Mouse (Mus musculus): Measurements from ENCODE around the gene Ggt6. TPM values are rescaled to one million over a fixed set of nuclear protein-coding genes. Genes with fewer than 3 reads are reported as not detected.

The Ggt6 gene
- polyA plus RNA-seq, 1 experiment = 7.0 TPM

GRCm38 (mm10) chr11:72408451-72409170 lies 26.7 kb upstream of the Ggt6 start:
- TF ChIP-seq POLR2A (IDR thresholded peaks at IDR 0.05; ENCODE audit: borderline replicate concordance, extremely low read depth, low read depth, low read length) = no peak
- TF ChIP-seq CTCF (IDR thresholded peaks at IDR 0.05; ENCODE audit: insufficient read depth, low read length) = no peak
- DNase-seq = no peak
- peaks cover 2% of the 10 kb centered on the region; the same call in 1 of the 2 replicates for H3K4me1 ChIP-seq (ENCODE audit: control insufficient read depth, insufficient read depth, low read length)
- WGBS = 59% methylated on average over 9 of the region's 9 CpGs
- H3K4me3 ChIP-seq (replicated peaks; ENCODE audit: extremely low read depth, low read depth, low read length) = peak overlapping the region; percentile 37

DNA sequence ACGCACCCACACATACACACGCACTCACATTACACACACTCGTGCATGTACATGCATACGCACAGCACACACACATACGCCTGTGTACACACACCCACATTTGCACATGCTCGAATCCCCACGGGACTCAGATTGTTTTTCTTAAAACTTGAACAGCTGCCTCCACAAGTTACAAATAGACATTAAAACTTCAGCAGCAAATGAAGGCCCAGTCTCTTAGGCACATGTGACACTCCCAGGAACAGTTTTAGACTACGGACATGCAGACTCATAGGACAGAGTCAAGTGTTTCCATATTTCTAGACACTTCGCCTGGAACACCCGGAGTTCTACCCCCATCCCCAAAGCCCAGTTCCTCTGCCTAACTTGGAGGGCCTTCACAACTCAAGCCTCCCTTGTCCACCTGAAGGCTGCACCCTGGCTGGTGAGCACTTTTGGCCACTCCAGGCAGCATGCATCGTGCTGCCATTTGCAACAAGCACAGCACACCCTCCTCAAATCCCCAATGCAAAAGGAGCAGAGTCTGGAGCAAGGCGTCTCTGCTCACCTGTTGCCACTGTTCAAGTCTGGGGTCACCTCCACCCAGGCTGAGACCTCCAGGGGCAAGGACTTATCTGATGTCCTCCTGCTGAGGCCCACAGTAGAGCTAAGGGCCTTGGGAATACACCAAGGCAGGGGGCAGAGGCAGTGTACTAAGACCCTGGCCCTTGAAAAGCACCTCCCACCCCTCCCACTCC lies 25.5 kb upstream of the Ggt6 start:
- Histone ChIP-seq H3K4me1 (ENCODE audit: control insufficient read depth, insufficient read depth, low read length) (peaks cover 2% of the 10 kb centered on the region; the same call in 1 of the 2 replicates), H3K4me3 (replicated peaks; ENCODE audit: extremely low read depth, low read depth, low read length) (peak overlapping the region; percentile 47)
- TF ChIP-seq POLR2A (IDR thresholded peaks at IDR 0.05; ENCODE audit: borderline replicate concordance, extremely low read depth, low read depth, low read length) = no peak
- DNase-seq = no peak
- 59% methylated on average over 12 of the region's 12 CpGs for WGBS

DNA sequence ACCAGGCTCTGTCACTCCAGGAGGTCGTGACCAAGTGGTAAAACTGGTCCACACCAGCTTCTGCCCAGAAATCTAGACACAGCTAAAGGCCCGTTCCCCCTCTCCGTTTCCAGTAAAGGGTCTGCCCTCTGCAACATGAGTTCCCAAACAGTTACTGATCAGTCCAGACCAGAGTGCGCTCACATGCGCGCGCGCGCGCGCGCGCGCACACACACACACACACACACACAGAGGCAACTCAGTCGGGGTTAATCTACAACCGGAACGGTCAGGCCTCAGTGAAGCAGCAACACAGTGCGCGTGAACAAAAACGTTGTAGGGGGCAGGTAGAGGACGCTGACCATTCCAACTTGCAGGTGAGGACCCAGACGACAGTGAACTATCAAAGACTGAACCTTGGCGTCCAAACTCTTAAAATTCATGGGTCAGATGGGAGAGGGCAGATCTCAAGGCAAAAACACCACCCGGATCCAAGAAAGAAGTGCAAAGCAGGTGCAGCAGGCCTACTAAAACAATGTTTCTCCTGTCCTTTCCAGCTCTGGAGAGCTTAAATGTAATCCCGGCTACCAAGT lies 24.7 kb upstream of the Ggt6 start:
- peak overlapping the region; percentile 83 for H3K4me3 ChIP-seq (replicated peaks; ENCODE audit: extremely low read depth, low read depth, low read length)

DNA sequence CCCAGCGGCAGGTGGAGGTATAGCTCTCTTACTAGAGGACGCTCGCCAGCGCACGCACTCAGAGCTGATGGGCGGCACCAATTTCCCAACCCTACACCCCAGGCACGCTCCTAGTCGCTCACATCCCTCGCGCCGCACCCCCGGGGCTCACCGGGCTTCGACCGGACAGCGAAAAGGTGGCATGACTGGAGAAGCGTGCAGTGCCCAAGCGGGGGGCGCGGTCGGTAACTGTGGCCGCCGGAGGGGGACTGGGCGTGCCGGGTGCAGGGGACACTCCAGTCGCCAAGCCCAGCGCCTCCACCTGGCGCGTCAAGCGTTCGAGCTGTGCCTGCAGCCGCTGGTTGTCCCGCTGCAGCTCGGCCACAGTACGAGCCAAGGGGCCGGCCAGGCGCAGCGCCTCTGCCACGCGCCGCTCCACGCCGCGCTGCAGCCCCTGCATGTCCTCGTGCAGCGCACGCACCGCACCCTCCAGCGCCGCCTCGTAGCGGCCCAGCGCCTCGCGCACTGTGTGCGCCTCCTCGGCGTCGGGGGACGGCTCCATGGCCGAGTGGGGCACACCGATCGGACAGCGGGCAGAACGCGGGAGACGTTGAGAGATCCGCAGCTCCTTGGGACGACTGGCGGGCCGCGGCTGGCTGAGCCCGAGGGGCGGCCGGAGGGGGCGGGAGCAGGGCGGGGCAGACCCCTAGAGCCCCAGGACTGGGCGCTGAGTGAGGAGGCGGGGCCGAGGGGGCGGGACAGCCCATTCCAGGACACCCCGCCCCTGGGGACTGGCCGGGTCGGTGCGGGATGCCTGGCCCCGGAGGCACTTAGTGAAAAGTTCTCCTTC lies 24.0 kb upstream of the Ggt6 start, which contains the start of gene Smtnl2:
Gene Smtnl2, minus strand, starts transcription at position 621 of the 829 bp plus-strand sequence.
- peak; percentile 79 for DNase-seq
- under 1% methylated on average over 85 of the region's 86 CpGs for WGBS
- TF ChIP-seq POLR2A (IDR thresholded peaks at IDR 0.05; ENCODE audit: borderline replicate concordance, extremely low read depth, low read depth, low read length) (peak; percentile 79; the same call in 1 of the 2 replicates), CTCF (IDR thresholded peaks at IDR 0.05; ENCODE audit: insufficient read depth, low read length) (no peak)
- peaks cover 2% of the 10 kb centered on the region; the same call in 1 of the 2 replicates for H3K4me1 ChIP-seq (ENCODE audit: control insufficient read depth, insufficient read depth, low read length)
- peak within 1 kb of the TSS; percentile 83 for H3K4me3 ChIP-seq (replicated peaks; ENCODE audit: extremely low read depth, low read depth, low read length)

More for the DNA sequence above, 24.7 kb upstream of the Ggt6 start:
- no peak for DNase-seq
- peaks cover 2% of the 10 kb centered on the region; the same call in 1 of the 2 replicates for H3K4me1 ChIP-seq (ENCODE audit: control insufficient read depth, insufficient read depth, low read length)
- 6% methylated on average over 25 of the region's 25 CpGs for WGBS
- no peak for TF ChIP-seq CTCF (IDR thresholded peaks at IDR 0.05; ENCODE audit: insufficient read depth, low read length)
- TF ChIP-seq POLR2A (IDR thresholded peaks at IDR 0.05; ENCODE audit: borderline replicate concordance, extremely low read depth, low read depth, low read length) = no peak

DNA sequence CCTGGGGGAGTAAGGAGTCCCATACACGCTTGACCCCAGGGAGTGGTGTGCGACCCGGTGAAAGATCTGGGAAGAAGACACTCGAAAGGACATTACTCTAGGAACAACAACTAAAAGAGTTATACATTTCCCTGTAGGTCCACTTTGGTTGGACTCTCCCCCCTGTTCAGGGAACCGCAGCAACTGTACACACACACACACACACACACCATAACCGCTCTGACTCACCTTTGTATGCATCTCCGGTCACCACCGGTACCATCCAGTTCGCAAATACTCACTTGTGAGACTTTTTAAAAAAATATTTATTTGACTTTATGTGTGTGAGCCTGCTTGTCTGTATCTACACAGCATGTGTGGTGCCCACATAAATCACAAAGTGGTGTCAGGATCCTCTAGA lies 23.4 kb upstream of the Ggt6 start:
- H3K4me1 ChIP-seq (ENCODE audit: control insufficient read depth, insufficient read depth, low read length) = 0 out of 2 replicates have a peak, but pooled peaks cover 2% of the 10 kb centered on the region
- 28% methylated on average over 9 of the region's 9 CpGs for WGBS
- TF ChIP-seq POLR2A (IDR thresholded peaks at IDR 0.05; ENCODE audit: borderline replicate concordance, extremely low read depth, low read depth, low read length) (no peak), CTCF (IDR thresholded peaks at IDR 0.05; ENCODE audit: insufficient read depth, low read length) (no peak)
- peak overlapping the region; percentile 62 for H3K4me3 ChIP-seq (replicated peaks; ENCODE audit: extremely low read depth, low read depth, low read length)
- no peak for DNase-seq

- Histone ChIP-seq H3K4me3 (replicated peaks; ENCODE audit: extremely low read depth, low read depth, low read length) (no peak overlapping the region), H3K4me1 (ENCODE audit: control insufficient read depth, insufficient read depth, low read length) (0 out of 2 replicates have a peak, but pooled peaks cover 2% of the 10 kb centered on the region)
- TF ChIP-seq POLR2A (IDR thresholded peaks at IDR 0.05; ENCODE audit: borderline replicate concordance, extremely low read depth, low read depth, low read length) = no peak
- TF ChIP-seq CTCF (IDR thresholded peaks at IDR 0.05; ENCODE audit: insufficient read depth, low read length) = no peak
- 37% methylated on average over 7 of the region's 7 CpGs for WGBS
- DNase-seq = no peak
Observed at GRCm38 (mm10) chr11:72413016-72413415, 22.3 kb upstream of the Ggt6 start.

GRCm38 (mm10) chr11:72413601-72414190 lies 21.6 kb upstream of the Ggt6 start:
- TF ChIP-seq CTCF (IDR thresholded peaks at IDR 0.05; ENCODE audit: insufficient read depth, low read length) (no peak), POLR2A (IDR thresholded peaks at IDR 0.05; ENCODE audit: borderline replicate concordance, extremely low read depth, low read depth, low read length) (no peak)
- Histone ChIP-seq H3K4me1 (ENCODE audit: control insufficient read depth, insufficient read depth, low read length) (0 out of 2 replicates have a peak, but pooled peaks cover 2% of the 10 kb centered on the region), H3K4me3 (replicated peaks; ENCODE audit: extremely low read depth, low read depth, low read length) (peak overlapping the region; percentile 2)
- DNase-seq = no peak
- 74% methylated on average over 5 of the region's 5 CpGs for WGBS

DNA sequence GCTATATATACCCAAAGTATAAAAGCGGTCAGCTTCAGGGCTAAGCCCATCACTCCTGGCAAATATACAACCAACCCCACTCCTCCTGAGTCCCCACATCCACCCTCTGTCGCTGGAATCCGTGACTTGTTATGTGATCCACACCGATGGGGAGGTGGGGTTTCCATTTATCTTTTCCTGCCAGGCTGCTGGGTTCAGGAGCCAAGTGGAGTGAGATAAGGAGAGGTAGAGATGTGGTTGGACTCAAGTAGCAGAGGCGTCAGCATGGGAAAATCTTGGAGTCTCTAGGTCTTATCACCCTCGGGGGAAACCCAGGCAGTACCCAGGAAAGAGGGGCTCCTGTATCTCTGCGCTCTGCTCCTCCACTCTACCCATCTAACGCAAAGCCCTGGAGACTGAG lies 20.2 kb upstream of the Ggt6 start:
- WGBS = 58% methylated on average over 8 of the region's 8 CpGs
- no peak overlapping the region for H3K4me3 ChIP-seq (replicated peaks; ENCODE audit: extremely low read depth, low read depth, low read length)
- DNase-seq = no peak
- H3K4me1 ChIP-seq (ENCODE audit: control insufficient read depth, insufficient read depth, low read length) = 0 out of 2 replicates have a peak, but pooled peaks cover 2% of the 10 kb centered on the region
- TF ChIP-seq CTCF (IDR thresholded peaks at IDR 0.05; ENCODE audit: insufficient read depth, low read length) (no peak), POLR2A (IDR thresholded peaks at IDR 0.05; ENCODE audit: borderline replicate concordance, extremely low read depth, low read depth, low read length) (no peak)
